Mouse (Mus musculus): ENCODE results near the gene Gdpd4.

The Gdpd4 gene

DNA sequence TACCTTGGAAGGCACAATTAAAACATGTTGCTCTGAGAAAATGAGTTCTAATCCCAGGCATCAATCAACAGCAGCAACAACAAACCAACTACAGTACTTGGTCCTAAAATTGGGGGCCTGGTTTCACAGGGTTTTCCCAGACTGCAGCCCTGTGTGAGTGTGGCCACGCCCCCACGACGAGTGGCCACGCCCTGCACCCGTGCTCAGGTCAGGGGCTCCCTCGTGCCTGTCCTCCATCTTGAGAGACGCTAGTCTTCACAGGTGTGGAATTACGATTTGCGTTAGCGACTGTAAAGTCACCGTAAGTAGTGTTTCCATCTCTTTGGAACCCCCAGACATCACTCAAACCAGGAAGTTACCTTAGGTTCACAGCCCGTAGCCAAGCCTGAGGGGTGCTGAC, at the start of gene Gdpd4:
Gene Gdpd4 (plus strand): TSS at position 214 of the 400 bp plus-strand sequence.
- DNase-seq (ENCODE audit: low read depth, low spot score), result no peak

DNA sequence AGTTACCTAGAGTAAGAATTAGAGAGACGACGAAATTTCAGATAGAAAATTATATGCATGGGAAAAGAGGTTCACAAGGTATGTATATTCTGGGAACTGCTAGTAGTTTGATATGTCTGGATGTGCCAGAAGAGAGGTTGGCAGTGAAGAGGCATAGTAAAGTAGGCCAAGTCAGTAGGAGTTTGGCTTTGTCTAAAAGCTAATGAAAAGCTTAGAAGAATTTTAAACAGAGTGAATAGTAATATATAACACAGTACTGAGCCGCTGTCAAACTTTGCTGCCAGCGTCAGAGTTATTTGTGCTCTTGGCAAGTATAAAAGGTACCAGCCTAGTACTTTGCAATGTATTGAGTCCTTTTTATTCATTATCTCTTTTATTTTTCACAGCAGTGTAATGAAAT, 47.4 kb upstream of the Gdpd4 start:
- DNase-seq (ENCODE audit: low read depth, low spot score), result peak; percentile 46

GRCm38 (mm10) chr7:97873317-97873716, 46.4 kb upstream of the Gdpd4 start:
- no peak for DNase-seq (ENCODE audit: low read depth, low spot score)

GRCm38 (mm10) chr7:97877846-97878538, 41.8 kb upstream of the Gdpd4 start:
- DNase-seq (ENCODE audit: low read depth, low spot score), result no peak

- DNase-seq (ENCODE audit: low read depth, low spot score), result peak; percentile 40
Measured at GRCm38 (mm10) chr7:97911646-97912045, 8.1 kb upstream of the Gdpd4 start.

GRCm38 (mm10) chr7:97914833-97915516, 4.8 kb upstream of the Gdpd4 start:
- no peak for DNase-seq (ENCODE audit: low read depth, low spot score)

DNA sequence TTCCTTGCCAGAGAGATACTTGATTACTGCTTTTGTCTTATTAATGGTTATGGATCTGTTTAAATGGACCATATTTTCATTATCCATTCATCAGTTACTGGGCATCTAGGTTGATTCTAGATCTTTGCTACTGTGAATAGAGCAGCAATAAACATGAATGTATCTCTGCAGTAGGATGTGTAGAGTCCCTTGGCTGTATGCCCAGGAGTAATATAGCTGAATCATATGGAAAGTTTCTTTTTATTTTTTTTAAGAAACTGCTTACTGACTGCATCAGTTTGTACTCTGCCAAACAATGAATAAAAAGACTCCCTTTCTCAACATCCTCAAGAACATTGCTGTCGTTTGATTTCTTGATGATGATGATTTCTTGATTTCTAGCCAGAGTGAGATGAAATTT, 6.1 kb downstream of the Gdpd4 start:
- DNase-seq (ENCODE audit: low read depth, low spot score), result peak; percentile 58

DNA sequence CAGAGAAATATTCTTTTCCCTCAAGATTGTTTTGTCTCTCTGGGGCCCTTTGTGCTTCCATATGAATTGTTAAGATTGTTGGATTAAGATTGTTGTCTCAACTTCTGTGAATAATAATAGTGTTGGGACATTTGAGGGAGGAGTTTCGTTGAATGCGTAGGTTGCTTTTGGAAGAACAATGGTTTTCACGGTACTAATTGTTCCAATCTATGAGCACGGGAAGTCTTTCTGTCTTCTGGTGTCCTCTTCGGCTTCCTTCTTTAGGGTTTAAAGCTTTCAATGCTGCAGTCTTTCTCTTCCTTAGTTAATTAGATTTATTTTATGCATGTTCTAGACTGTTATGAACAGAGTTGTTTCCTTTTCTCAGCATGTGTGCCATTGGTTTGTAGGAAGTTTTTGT, 7.2 kb downstream of the Gdpd4 start:
- no peak for DNase-seq (ENCODE audit: low read depth, low spot score)

DNA sequence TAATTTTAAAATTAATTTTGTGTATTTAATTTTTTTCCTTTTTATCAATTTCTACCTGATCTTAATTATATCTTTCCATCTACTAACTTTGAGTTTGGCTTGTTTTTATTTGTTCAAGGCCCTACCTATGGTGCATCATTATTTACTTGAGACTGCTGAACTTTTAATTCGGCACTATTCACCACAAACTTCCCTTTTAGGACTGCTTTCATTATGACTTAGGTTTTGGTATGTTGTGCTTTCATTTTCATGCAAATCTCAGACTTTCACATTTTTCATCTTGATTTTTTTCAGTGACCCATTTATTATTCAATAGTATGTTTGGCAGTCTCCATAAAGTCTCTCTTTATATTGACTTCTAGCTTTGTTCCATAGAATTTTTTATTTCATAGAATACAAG, 24.7 kb downstream of the Gdpd4 start:
- no peak for DNase-seq (ENCODE audit: low read depth, low spot score)

- no peak for DNase-seq (ENCODE audit: low read depth, low spot score)
Measured at GRCm38 (mm10) chr7:97972486-97972885, 52.7 kb downstream of the Gdpd4 start.

- peak; percentile 60 for DNase-seq (ENCODE audit: low read depth, low spot score)
Measured at GRCm38 (mm10) chr7:97977463-97977862, 57.7 kb downstream of the Gdpd4 start.

- no peak for DNase-seq (ENCODE audit: low read depth, low spot score)
Measured at GRCm38 (mm10) chr7:97984108-97984834, 64.5 kb downstream of the Gdpd4 start.

GRCm38 (mm10) chr7:98002617-98003016, 82.9 kb downstream of the Gdpd4 start:
- no peak for DNase-seq (ENCODE audit: low read depth, low spot score)

DNA sequence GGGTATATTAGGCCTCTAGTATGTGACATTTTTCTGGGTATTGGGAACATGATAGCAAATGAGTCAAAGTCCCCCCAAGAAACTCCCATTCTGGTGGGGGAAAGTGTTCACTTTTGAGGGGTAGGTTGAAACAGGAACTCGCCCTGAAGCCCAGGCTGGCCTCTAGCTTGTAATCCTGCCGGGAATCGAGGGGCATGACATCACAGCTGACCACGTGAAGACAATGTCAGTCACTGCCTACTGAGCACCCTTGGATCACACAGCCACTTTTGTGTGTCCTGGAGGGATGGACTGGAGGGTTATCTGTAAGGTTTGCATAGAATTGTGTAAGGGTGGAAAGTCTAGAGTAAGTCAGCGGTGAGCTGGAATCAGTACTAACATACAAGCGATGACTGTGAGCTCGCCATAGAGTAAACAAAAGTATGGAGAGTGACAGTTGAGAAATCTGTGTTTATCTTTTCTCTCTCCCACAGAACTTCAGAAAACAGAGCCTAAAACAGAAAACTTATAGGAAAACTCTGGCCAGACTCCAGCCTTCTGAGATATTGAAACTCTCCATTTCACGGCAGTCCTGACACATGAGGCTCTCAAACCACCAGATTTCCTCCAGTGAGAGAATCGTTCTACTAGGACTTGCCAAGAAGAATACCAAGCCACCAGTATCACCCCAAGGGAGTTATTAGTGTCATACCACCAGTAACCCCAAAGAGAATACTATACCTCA, 128.5 kb downstream of the Gdpd4 start:
- no peak for DNase-seq (ENCODE audit: low read depth, low spot score)

GRCm38 (mm10) chr7:98051980-98052379, 132.2 kb downstream of the Gdpd4 start:
- DNase-seq (ENCODE audit: low read depth, low spot score), result no peak

DNA sequence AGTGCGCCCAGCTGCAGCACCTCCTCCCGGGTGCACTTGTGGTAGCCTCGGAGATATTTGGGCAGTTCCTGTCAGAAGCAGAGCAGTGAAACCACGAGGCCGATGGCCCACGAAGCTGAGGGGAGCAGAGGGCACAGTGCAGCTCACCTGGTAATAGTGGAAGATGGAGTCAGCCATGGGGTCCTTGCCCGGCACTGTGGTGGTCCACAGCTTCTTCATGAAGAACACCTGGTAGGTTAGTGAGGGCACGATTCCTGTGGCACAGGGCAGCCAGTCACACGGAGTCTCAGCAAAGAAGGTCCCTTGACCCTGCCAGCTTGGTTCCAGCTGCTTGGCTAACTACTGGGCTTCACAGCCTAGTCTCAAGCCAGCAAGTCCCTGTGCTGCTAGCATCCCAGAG, 134.7 kb downstream of the Gdpd4 start:
- DNase-seq (ENCODE audit: low read depth, low spot score), result no peak

DNA sequence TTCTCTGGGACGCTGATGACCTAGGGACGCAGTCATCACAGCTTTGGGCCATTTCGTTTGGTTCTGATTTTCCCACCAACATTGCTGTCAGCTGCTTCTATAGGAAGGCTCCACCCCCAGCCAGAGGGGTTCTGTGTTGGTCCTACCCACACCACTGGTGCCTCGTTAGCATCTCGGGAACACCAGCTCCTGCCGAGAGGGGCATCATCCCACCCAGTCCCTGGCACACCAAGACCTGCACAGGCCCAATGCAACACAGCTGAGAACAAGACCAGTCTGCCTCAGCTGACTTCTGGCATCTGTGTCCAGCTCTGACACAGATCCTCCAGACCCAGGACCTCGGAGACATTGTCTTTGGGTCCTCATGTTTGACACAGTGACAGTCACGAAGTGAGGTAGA, 135.2 kb downstream of the Gdpd4 start:
- no peak for DNase-seq (ENCODE audit: low read depth, low spot score)

DNA sequence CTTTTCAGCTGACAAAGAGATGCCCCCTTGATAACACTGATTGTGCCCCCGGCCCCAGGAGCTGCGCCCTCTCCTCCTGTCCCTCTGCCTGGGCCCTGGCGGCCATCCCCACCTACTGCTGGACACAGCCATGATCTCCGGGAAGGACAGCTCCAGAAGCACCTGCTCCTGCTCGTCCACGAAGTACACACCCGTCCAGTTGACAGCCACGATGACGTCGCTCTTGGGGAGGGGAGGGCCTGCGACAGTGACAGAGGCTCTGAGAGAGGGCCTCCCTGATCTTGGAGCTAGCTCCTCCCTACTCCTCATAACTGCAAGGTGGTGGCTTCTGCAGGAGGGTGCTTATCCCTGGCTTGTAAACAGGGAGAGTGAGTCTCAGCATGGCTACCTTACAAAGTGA, 146.5 kb downstream of the Gdpd4 start:
- DNase-seq (ENCODE audit: low read depth, low spot score), result no peak

DNA sequence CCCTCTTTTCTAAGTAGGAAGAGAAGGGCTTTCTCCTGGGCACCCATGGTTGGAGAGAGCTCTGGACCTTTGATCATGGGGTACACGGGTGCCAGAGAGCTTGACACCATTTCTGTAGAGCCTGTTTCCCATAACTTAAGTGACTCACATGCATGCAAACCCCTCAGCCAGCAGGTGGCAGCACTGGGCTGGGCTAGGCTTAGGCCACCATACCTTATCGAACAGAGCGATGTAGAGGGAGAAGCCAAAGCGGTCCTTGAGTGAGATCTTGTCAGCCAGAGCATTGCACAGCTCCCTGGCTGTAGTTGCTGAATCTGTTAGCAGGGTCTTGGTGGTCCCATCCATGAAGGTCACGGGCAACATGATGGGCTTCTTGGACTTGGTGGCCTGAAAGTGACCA, 151.9 kb downstream of the Gdpd4 start:
- peak; percentile 36 for DNase-seq (ENCODE audit: low read depth, low spot score)

GRCm38 (mm10) chr7:98077453-98077852, 157.7 kb downstream of the Gdpd4 start:
- no peak for DNase-seq (ENCODE audit: low read depth, low spot score)

GRCm38 (mm10) chr7:98082376-98082775, 162.6 kb downstream of the Gdpd4 start:
- no peak for DNase-seq (ENCODE audit: low read depth, low spot score)
